Mouse (Mus musculus) neural tube, embryonic 15.5 days (tissue): ENCODE data around the gene Dppa1. TPM values are rescaled to one million over a fixed set of nuclear protein-coding genes. Genes with fewer than 3 reads are reported as not detected.

Experiments used
- ATAC-seq: fragments of 200-750 bp; cut with Nextera tagmentation; 2 replicates; pipeline ENCODE4 v1.8.0; 2017; ENCODE audit warnings: mild to moderate bottlenecking, moderate TSS enrichment, moderate library complexity; ENCODE audit not compliant: low FRiP score
- H3K27ac ChIP-seq: fragments of 300-500 bp; sonication (generic); replicated peaks from 2 replicates; pipeline ENCODE4 v1.5.1; 2015; ENCODE audit warnings: mild to moderate bottlenecking, inconsistent platforms
- H3K27me3 ChIP-seq: fragments of 300-500 bp; sonication (generic); replicated peaks from 2 replicates; pipeline ENCODE4 v1.6.1; 2015; ENCODE audit warnings: inconsistent platforms
- H3K36me3 ChIP-seq: fragments of 300-500 bp; sonication (generic); 2 replicates; pipeline ENCODE4 v1.6.1; 2015; ENCODE audit warnings: inconsistent platforms
- H3K4me1 ChIP-seq: fragments of 300-500 bp; sonication (generic); 2 replicates; pipeline ENCODE4 v1.6.1; 2015; ENCODE audit warnings: inconsistent platforms
- H3K4me2 ChIP-seq: fragments of 300-500 bp; sonication (generic); 2 replicates; pipeline ENCODE4 v1.6.1; 2015; ENCODE audit warnings: inconsistent platforms, mild to moderate bottlenecking, moderate library complexity
- H3K4me3 ChIP-seq: fragments of 300-500 bp; sonication (generic); replicated peaks from 2 replicates; pipeline ENCODE4 v1.5.1; 2015; ENCODE audit warnings: mild to moderate bottlenecking, inconsistent platforms
- H3K9ac ChIP-seq: fragments of 300-500 bp; sonication (generic); replicated peaks from 2 replicates; pipeline ENCODE4 v1.6.1; 2015; ENCODE audit warnings: mild to moderate bottlenecking, inconsistent platforms
- H3K9me3 ChIP-seq: fragments of 300-500 bp; sonication (generic); replicated peaks from 2 replicates; pipeline ENCODE4 v1.6.1; 2016; ENCODE audit warnings: inconsistent platforms
- WGBS: fragments of 180-500 bp; shearing (Covaris S2); methylation state at CpG from one replicate; pipeline ENCODE4 v1.1.7; 2015; ENCODE audit warnings: mixed read lengths; 5-methylcytosine and 5-hydroxymethylcytosine counted together
- polyA plus RNA-seq: library from polyadenylated mRNA; unstranded; fragments of >200 nt; fragmentation: Nextera tagmentation; extraction: Ambion mirVana; gene quantifications from 2 replicates; pipeline ENCODE4 v1.2.1, GENCODE M21; 2015

Dppa1 gene
- polyA plus RNA-seq, 1 experiment from 2014 or later = not detected

GRCm38 (mm10) chr11:46620414-46621168 lies 8.5 kb downstream of the Dppa1 start:
- Histone ChIP-seq H3K4me3 (no peak overlapping the region), H3K27me3 (no peaks in the 10 kb centered on the region), H3K9ac (no peak overlapping the region), H3K27ac (no peak overlapping the region), H3K9me3 (no peaks in the 10 kb centered on the region), H3K36me3 (no peaks in the 10 kb centered on the region), H3K4me2 (no peak overlapping the region), H3K4me1 (no peaks in the 10 kb centered on the region)
- no peak for ATAC-seq
- 72% methylated on average over 7 of the region's 7 CpGs for WGBS

GRCm38 (mm10) chr11:46619929-46620328 lies 9.1 kb downstream of the Dppa1 start:
- no peak overlapping the region for H3K9ac ChIP-seq
- H3K27me3 ChIP-seq = no peaks in the 10 kb centered on the region
- no peak for ATAC-seq
- 91% methylated on average over 1 of the region's 1 CpGs for WGBS
- H3K4me1 ChIP-seq = no peaks in the 10 kb centered on the region
- H3K4me3 ChIP-seq = no peak overlapping the region
- no peaks in the 10 kb centered on the region for H3K36me3 ChIP-seq
- no peaks in the 10 kb centered on the region for H3K9me3 ChIP-seq
- H3K27ac ChIP-seq = no peak overlapping the region
- no peak overlapping the region for H3K4me2 ChIP-seq

GRCm38 (mm10) chr11:46592416-46592815 lies 36.6 kb downstream of the Dppa1 start:
- Histone ChIP-seq H3K36me3 (no peaks in the 10 kb centered on the region), H3K4me2 (no peak overlapping the region), H3K9me3 (no peaks in the 10 kb centered on the region), H3K27ac (no peak overlapping the region), H3K4me3 (no peak overlapping the region), H3K9ac (no peak overlapping the region), H3K4me1 (no peaks in the 10 kb centered on the region), H3K27me3 (no peaks in the 10 kb centered on the region)
- ATAC-seq = no peak
- WGBS = 89% methylated on average over 2 of the region's 2 CpGs

- ATAC-seq = no peak
- no peaks in the 10 kb centered on the region for H3K4me1 ChIP-seq
- H3K4me3 ChIP-seq = no peak overlapping the region
- H3K4me2 ChIP-seq = no peak overlapping the region
- H3K27me3 ChIP-seq = no peaks in the 10 kb centered on the region
- H3K27ac ChIP-seq = no peak overlapping the region
- no peaks in the 10 kb centered on the region for H3K9me3 ChIP-seq
- H3K9ac ChIP-seq = no peak overlapping the region
- WGBS = 84% methylated on average over 5 of the region's 5 CpGs
- H3K36me3 ChIP-seq = no peaks in the 10 kb centered on the region
Measured at GRCm38 (mm10) chr11:46582741-46583140, 46.3 kb downstream of the Dppa1 start.

GRCm38 (mm10) chr11:46580428-46580827 lies 48.6 kb downstream of the Dppa1 start:
- no peaks in the 10 kb centered on the region for H3K27me3 ChIP-seq
- H3K4me1 ChIP-seq = no peaks in the 10 kb centered on the region
- no peaks in the 10 kb centered on the region for H3K9me3 ChIP-seq
- H3K4me3 ChIP-seq = no peak overlapping the region
- H3K9ac ChIP-seq = no peak overlapping the region
- WGBS = 92% methylated on average over 3 of the region's 3 CpGs
- H3K4me2 ChIP-seq = no peak overlapping the region
- no peaks in the 10 kb centered on the region for H3K36me3 ChIP-seq
- ATAC-seq = no peak
- no peak overlapping the region for H3K27ac ChIP-seq

- Histone ChIP-seq H3K4me2 (no peak overlapping the region), H3K9me3 (no peaks in the 10 kb centered on the region), H3K9ac (no peak overlapping the region), H3K4me3 (no peak overlapping the region), H3K27ac (no peak overlapping the region), H3K27me3 (no peaks in the 10 kb centered on the region), H3K4me1 (no peaks in the 10 kb centered on the region), H3K36me3 (no peaks in the 10 kb centered on the region)
- WGBS = 67% methylated on average over 5 of the region's 5 CpGs
- ATAC-seq = no peak
Measured at GRCm38 (mm10) chr11:46578771-46579281, 50.2 kb downstream of the Dppa1 start.

GRCm38 (mm10) chr11:46571327-46571726 lies 57.7 kb downstream of the Dppa1 start, which contains the start of gene BC053393:
Gene BC053393 (plus strand): TSS chr11:46571536.
- H3K27me3 ChIP-seq = no peaks in the 10 kb centered on the region
- H3K4me1 ChIP-seq = no peaks in the 10 kb centered on the region
- no peak within 1 kb of the TSS for H3K4me3 ChIP-seq
- no peak within 1 kb of the TSS for H3K4me2 ChIP-seq
- no peak for ATAC-seq
- H3K27ac ChIP-seq = no peak within 1 kb of the TSS
- H3K9ac ChIP-seq = no peak within 1 kb of the TSS
- H3K9me3 ChIP-seq = no peaks in the 10 kb centered on the region
- WGBS = 92% methylated on average over 1 of the region's 1 CpGs
- no peaks in the 10 kb centered on the region for H3K36me3 ChIP-seq

- no peak overlapping the region for H3K4me2 ChIP-seq
- no peak overlapping the region for H3K4me3 ChIP-seq
- H3K27me3 ChIP-seq = no peaks in the 10 kb centered on the region
- WGBS = 79% methylated on average over 1 of the region's 1 CpGs
- no peak overlapping the region for H3K27ac ChIP-seq
- ATAC-seq = no peak
- H3K4me1 ChIP-seq = no peaks in the 10 kb centered on the region
- no peaks in the 10 kb centered on the region for H3K36me3 ChIP-seq
- no peak overlapping the region for H3K9ac ChIP-seq
- H3K9me3 ChIP-seq = no peaks in the 10 kb centered on the region
Measured at GRCm38 (mm10) chr11:46569107-46569506, 60.0 kb downstream of the Dppa1 start.

- H3K9ac ChIP-seq = no peak overlapping the region
- no peaks in the 10 kb centered on the region for H3K9me3 ChIP-seq
- no peak overlapping the region for H3K4me2 ChIP-seq
- 91% methylated on average over 2 of the region's 2 CpGs for WGBS
- no peak for ATAC-seq
- H3K27me3 ChIP-seq = no peaks in the 10 kb centered on the region
- H3K4me3 ChIP-seq = no peak overlapping the region
- H3K27ac ChIP-seq = no peak overlapping the region
- H3K4me1 ChIP-seq = no peaks in the 10 kb centered on the region
- H3K36me3 ChIP-seq = no peaks in the 10 kb centered on the region
Measured at GRCm38 (mm10) chr11:46565967-46566366, 63.1 kb downstream of the Dppa1 start.

- no peak overlapping the region for H3K4me3 ChIP-seq
- 74% methylated on average over 1 of the region's 1 CpGs for WGBS
Measured at GRCm38 (mm10) chr11:46564671-46565070, 64.4 kb downstream of the Dppa1 start.

GRCm38 (mm10) chr11:46561096-46561495 lies 68.0 kb downstream of the Dppa1 start:
- Histone ChIP-seq H3K4me3 (no peak overlapping the region), H3K4me2 (no peak overlapping the region), H3K9ac (no peak overlapping the region), H3K27ac (no peak overlapping the region), H3K4me1 (no peaks in the 10 kb centered on the region), H3K27me3 (no peaks in the 10 kb centered on the region), H3K36me3 (no peaks in the 10 kb centered on the region), H3K9me3 (no peaks in the 10 kb centered on the region)
- ATAC-seq = no peak
- WGBS = 82% methylated on average over 4 of the region's 4 CpGs

More at GRCm38 (mm10) chr11:46564671-46565070, 64.4 kb downstream of the Dppa1 start:
- no peaks in the 10 kb centered on the region for H3K4me1 ChIP-seq
- no peaks in the 10 kb centered on the region for H3K27me3 ChIP-seq
- H3K9me3 ChIP-seq = no peaks in the 10 kb centered on the region
- no peak overlapping the region for H3K9ac ChIP-seq
- no peak overlapping the region for H3K27ac ChIP-seq
- no peak overlapping the region for H3K4me2 ChIP-seq
- no peak for ATAC-seq
- no peaks in the 10 kb centered on the region for H3K36me3 ChIP-seq
